8 mouse cellular contexts compared by ENCODE assay signal in the genomic region with DNA sequence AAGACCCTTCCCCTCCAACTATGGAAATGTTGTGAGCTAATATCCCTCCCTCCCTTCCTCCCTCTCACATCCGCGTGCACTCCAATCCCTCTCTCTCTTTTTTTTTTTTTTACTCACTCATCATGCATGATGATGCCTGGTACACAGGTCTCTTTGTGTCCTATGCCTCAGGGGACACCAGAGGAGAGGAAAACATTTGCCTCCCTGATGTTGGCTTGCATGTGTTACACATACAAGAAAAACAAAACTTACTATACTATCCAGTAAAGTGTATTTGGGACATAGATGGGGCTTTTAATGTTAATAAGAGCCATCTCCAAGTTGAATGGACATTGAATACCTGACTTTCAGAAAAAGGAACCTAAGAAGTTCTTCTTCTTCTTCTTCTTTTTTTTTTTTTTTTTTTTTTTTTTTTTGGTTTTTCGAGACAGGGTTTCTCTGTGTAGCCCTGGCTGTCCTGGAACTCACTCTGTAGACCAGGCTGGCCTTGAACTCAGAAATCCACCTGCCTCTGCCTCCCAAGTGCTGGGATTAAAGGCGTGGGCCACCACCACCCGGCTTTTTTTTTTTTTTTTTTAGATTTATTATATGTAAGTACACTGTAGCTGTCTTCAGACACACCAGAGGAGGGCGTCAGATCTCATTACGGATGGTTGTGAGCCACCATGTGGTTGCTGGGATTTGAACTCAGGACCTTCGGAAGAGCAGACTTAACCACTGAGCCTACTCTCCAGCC. TPM values are rescaled to one million over a fixed set of nuclear protein-coding genes. Genes with fewer than 3 reads are reported as not detected.
DNase-seq lines count a peak whose midpoint lies in the region; ATAC-seq lines count a peak whose summit lies in the region.
"Not testable (repeated sequence)": the region's sequence is repeated elsewhere in the genome, so short reads cannot be mapped to it uniquely, and the experiment has no call there.

No protein-coding gene starts in this region.

- DNase-seq in ES-E14 (ENCODE audit: low read depth, low spot score); forebrain, embryonic 10.5 days (ENCODE audit: extremely low spot score, low spot score); hindbrain, embryonic 14.5 days (ENCODE audit: low spot score); liver, embryonic 11.5 days (ENCODE audit: low spot score): not testable (repeated sequence)

- not testable (repeated sequence) for ATAC-seq in heart, embryonic 11.5 days (replicated peaks; ENCODE audit: insufficient number of reproducible peaks, low FRiP score, low TSS enrichment); hindbrain, embryonic 14.5 days (ENCODE audit: low FRiP score); kidney, embryonic 16.5 days (ENCODE audit: low FRiP score, low TSS enrichment); liver, embryonic 11.5 days (replicated peaks; ENCODE audit: low FRiP score); neural tube, embryonic 13.5 days (ENCODE audit: low read depth)

- H3K9ac ChIP-seq in ES-E14 (ENCODE audit: insufficient read depth, low read depth, low read length, poor library complexity, severe bottlenecking): not testable (repeated sequence)
- peak overlapping the region; percentile 92; the same call in 1 of the 2 replicates for H3K9ac ChIP-seq in heart, embryonic 11.5 days (ENCODE audit: low read depth, low read length)
- H3K9ac ChIP-seq in hindbrain, embryonic 14.5 days: peak overlapping the region; percentile 86; the same call in 1 of the 2 replicates
- H3K9ac ChIP-seq in kidney, embryonic 16.5 days (replicated peaks; ENCODE audit: low read length): peak overlapping the region; percentile 94
- H3K9ac ChIP-seq in liver, embryonic 11.5 days (ENCODE audit: low read depth, low read length): peak overlapping the region; percentile 93; the same call in 1 of the 2 replicates
- peak overlapping the region; percentile 86 for H3K9ac ChIP-seq in neural tube, embryonic 13.5 days

- not testable (repeated sequence) for H3K4me1 ChIP-seq in ES-E14 (ENCODE audit: control insufficient read depth in 2 of 2, insufficient read depth in 2 of 2, low read length in 2 of 2, poor library complexity in 1 of 2)
- H3K4me1 ChIP-seq in forebrain, embryonic 10.5 days: peaks cover 38% of the 10 kb centered on the region
- H3K4me1 ChIP-seq in heart, embryonic 11.5 days (ENCODE audit: control insufficient read depth, insufficient read depth, low read length): peaks cover 11% of the 10 kb centered on the region; the same call in 1 of the 2 replicates
- H3K4me1 ChIP-seq in hindbrain, embryonic 14.5 days (replicated peaks; ENCODE audit: control insufficient read depth, insufficient read depth, low read length): peaks cover 19% of the 10 kb centered on the region
- H3K4me1 ChIP-seq in kidney, embryonic 16.5 days (ENCODE audit: insufficient read depth, low read length): peaks cover 17% of the 10 kb centered on the region
- peaks cover 15% of the 10 kb centered on the region for H3K4me1 ChIP-seq in liver, embryonic 11.5 days (replicated peaks; ENCODE audit: control insufficient read depth, insufficient read depth, low read length)
- peaks cover 61% of the 10 kb centered on the region for H3K4me1 ChIP-seq in megakaryocyte, embryonic 14.5 days
- H3K4me1 ChIP-seq in neural tube, embryonic 13.5 days (replicated peaks): peaks cover 27% of the 10 kb centered on the region

- H3K27me3 ChIP-seq in forebrain, embryonic 10.5 days (ENCODE audit: poor library complexity, severe bottlenecking); heart, embryonic 11.5 days (ENCODE audit: control insufficient read depth, insufficient read depth, low read length); hindbrain, embryonic 14.5 days (ENCODE audit: control insufficient read depth, insufficient read depth, low read length); kidney, embryonic 16.5 days (ENCODE audit: insufficient read depth, low read length); liver, embryonic 11.5 days (replicated peaks; ENCODE audit: control insufficient read depth, insufficient read depth, low read length); megakaryocyte, embryonic 14.5 days (replicated peaks); neural tube, embryonic 13.5 days: not testable (repeated sequence)

- H3K4me2 ChIP-seq in heart, embryonic 11.5 days: peak overlapping the region; percentile 75
- H3K4me2 ChIP-seq in hindbrain, embryonic 14.5 days (replicated peaks): peak overlapping the region; percentile 86
- H3K4me2 ChIP-seq in kidney, embryonic 16.5 days (replicated peaks; ENCODE audit: low read depth, low read length): peak overlapping the region; percentile 90
- H3K4me2 ChIP-seq in liver, embryonic 11.5 days: peak overlapping the region; percentile 68
- peak overlapping the region; percentile 66 for H3K4me2 ChIP-seq in neural tube, embryonic 13.5 days

- in situ Hi-C loops in ES-E14 (cut with MboI; ENCODE audit: low sequenced_read_pairs in 2 of 2, unreplicated experiment in 2 of 2): not testable (repeated sequence)

- H3K27ac ChIP-seq in ES-E14 (ENCODE audit: insufficient read depth, low read depth, low read length, poor library complexity, severe bottlenecking); heart, embryonic 11.5 days (ENCODE audit: low read depth, low read length): not testable (repeated sequence)
- H3K27ac ChIP-seq in forebrain, embryonic 10.5 days: peak overlapping the region; percentile 96
- peak overlapping the region; percentile 87 for H3K27ac ChIP-seq in hindbrain, embryonic 14.5 days
- peak overlapping the region; percentile 97; the same call in 1 of the 2 replicates for H3K27ac ChIP-seq in kidney, embryonic 16.5 days (ENCODE audit: low read length)
- peak overlapping the region; percentile 96; the same call in 1 of the 2 replicates for H3K27ac ChIP-seq in liver, embryonic 11.5 days (ENCODE audit: low read depth, low read length)
- peak overlapping the region; percentile 91 for H3K27ac ChIP-seq in neural tube, embryonic 13.5 days (replicated peaks)

- H3K9me3 ChIP-seq in ES-E14 (ENCODE audit: control insufficient read depth, insufficient read depth, low read depth, low read length); forebrain, embryonic 10.5 days; heart, embryonic 11.5 days (replicated peaks; ENCODE audit: control insufficient read depth, low read length); hindbrain, embryonic 14.5 days (ENCODE audit: control insufficient read depth, low read length); kidney, embryonic 16.5 days (ENCODE audit: low read length); liver, embryonic 11.5 days (ENCODE audit: control insufficient read depth, low read length); megakaryocyte, embryonic 14.5 days; neural tube, embryonic 13.5 days: not testable (repeated sequence)

- H3K36me3 ChIP-seq in ES-E14 (ENCODE audit: control insufficient read depth, insufficient read depth, low read length, poor library complexity, severe bottlenecking); heart, embryonic 11.5 days (ENCODE audit: control insufficient read depth, insufficient read depth, low read length); liver, embryonic 11.5 days (ENCODE audit: control insufficient read depth, insufficient read depth, low read length): not testable (repeated sequence)
- peaks cover 24% of the 10 kb centered on the region for H3K36me3 ChIP-seq in forebrain, embryonic 10.5 days (replicated peaks)
- peaks cover 17% of the 10 kb centered on the region for H3K36me3 ChIP-seq in hindbrain, embryonic 14.5 days (replicated peaks; ENCODE audit: control insufficient read depth, insufficient read depth)
- H3K36me3 ChIP-seq in kidney, embryonic 16.5 days (ENCODE audit: insufficient read depth, low read length): peaks cover 13% of the 10 kb centered on the region
- peaks cover 18% of the 10 kb centered on the region for H3K36me3 ChIP-seq in megakaryocyte, embryonic 14.5 days (replicated peaks; ENCODE audit: low read length)
- peaks cover 21% of the 10 kb centered on the region for H3K36me3 ChIP-seq in neural tube, embryonic 13.5 days

- WGBS in forebrain, embryonic 10.5 days: 74% methylated on average over 7 of the region's 8 CpGs
- WGBS in heart, embryonic 11.5 days (ENCODE audit: insufficient replicate concordance): 66% methylated on average over 7 of the region's 8 CpGs
- WGBS in hindbrain, embryonic 14.5 days: 56% methylated on average over 7 of the region's 8 CpGs
- WGBS in kidney, embryonic 16.5 days: 60% methylated on average over 7 of the region's 8 CpGs
- 69% methylated on average over 6 of the region's 8 CpGs for WGBS in liver, embryonic 11.5 days
- WGBS in neural tube, embryonic 13.5 days: 66% methylated on average over 7 of the region's 8 CpGs

- H3K4me3 ChIP-seq in ES-E14 (ENCODE audit: insufficient read depth in 1 of 2, low read depth in 1 of 2, low read length in 2 of 2, poor library complexity in 1 of 2, severe bottlenecking in 1 of 2); heart, embryonic 11.5 days (ENCODE audit: low read depth, low read length): not testable (repeated sequence)
- H3K4me3 ChIP-seq in forebrain, embryonic 10.5 days: peak overlapping the region; percentile 74; the same call in 1 of the 2 replicates
- peak overlapping the region; percentile 84 for H3K4me3 ChIP-seq in hindbrain, embryonic 14.5 days (replicated peaks; ENCODE audit: low read length)
- H3K4me3 ChIP-seq in kidney, embryonic 16.5 days (ENCODE audit: low read length): peak overlapping the region; percentile 73
- H3K4me3 ChIP-seq in liver, embryonic 11.5 days (ENCODE audit: low read depth, low read length): peak overlapping the region; percentile 86; the same call in 1 of the 2 replicates
- peak overlapping the region; percentile 96 for H3K4me3 ChIP-seq in megakaryocyte, embryonic 14.5 days (replicated peaks)
- peak overlapping the region; percentile 79 for H3K4me3 ChIP-seq in neural tube, embryonic 13.5 days

RNA-seq across cellular contexts. Expression of a gene that starts 0.6 kb away (rescaled TPM):
- 16.3 and 17.9 TPM in 2 replicates for total RNA-seq in ES-E14 (2012; rRNA removed)
- 48.0 and 49.3 TPM in 2 replicates for polyA plus RNA-seq in forebrain, embryonic 10.5 days (2016; fragmentation: Nextera tagmentation; extraction: Ambion mirVana)
- polyA plus RNA-seq in heart, embryonic 11.5 days (2014; fragmentation: Nextera tagmentation; extraction: Ambion mirVana): 40.2 and 46.3 TPM in 2 replicates
- 34.6 and 36.1 TPM in 2 replicates for polyA plus RNA-seq in hindbrain, embryonic 14.5 days (2014; fragmentation: Nextera tagmentation; extraction: Ambion mirVana)
- polyA plus RNA-seq in kidney, embryonic 16.5 days (2015; fragmentation: Nextera tagmentation; extraction: Ambion mirVana): 45.4 and 53.9 TPM in 2 replicates
- 39.5 and 41.9 TPM in 2 replicates for polyA plus RNA-seq in liver, embryonic 11.5 days (2014; fragmentation: Nextera tagmentation; extraction: Ambion mirVana)
- 7.1 and 9.5 TPM in 2 replicates for polyA plus RNA-seq in megakaryocyte, embryonic 14.5 days (2012; ENCODE audit: insufficient read depth, low replicate concordance)
- polyA plus RNA-seq in neural tube, embryonic 13.5 days (2015; fragmentation: Nextera tagmentation; extraction: Ambion mirVana): 37.3 and 41.2 TPM in 2 replicates

RNA-seq across cellular contexts. Expression of a gene that starts 5.1 kb away (rescaled TPM):
- 9.0 and 13.9 TPM in 2 replicates for total RNA-seq in ES-E14 (2012; rRNA removed)
- polyA plus RNA-seq in forebrain, embryonic 10.5 days (2016; fragmentation: Nextera tagmentation; extraction: Ambion mirVana): 8.3 and 8.7 TPM in 2 replicates
- polyA plus RNA-seq in heart, embryonic 11.5 days (2014; fragmentation: Nextera tagmentation; extraction: Ambion mirVana): 4.7 and 7.1 TPM in 2 replicates
- 24.0 and 25.6 TPM in 2 replicates for polyA plus RNA-seq in hindbrain, embryonic 14.5 days (2014; fragmentation: Nextera tagmentation; extraction: Ambion mirVana)
- 11.6 and 14.3 TPM in 2 replicates for polyA plus RNA-seq in kidney, embryonic 16.5 days (2015; fragmentation: Nextera tagmentation; extraction: Ambion mirVana)
- 8.9 and 9.3 TPM in 2 replicates for polyA plus RNA-seq in liver, embryonic 11.5 days (2014; fragmentation: Nextera tagmentation; extraction: Ambion mirVana)
- polyA plus RNA-seq in megakaryocyte, embryonic 14.5 days (2012; ENCODE audit: insufficient read depth, low replicate concordance): 44.6 and 94.5 TPM in 2 replicates
- 22.9 and 28.7 TPM in 2 replicates for polyA plus RNA-seq in neural tube, embryonic 13.5 days (2015; fragmentation: Nextera tagmentation; extraction: Ambion mirVana)

RNA-seq across cellular contexts. Expression of a gene that starts 9.3 kb away (rescaled TPM):
- 967 and 1,137 TPM in 2 replicates for total RNA-seq in ES-E14 (2012; rRNA removed)
- polyA plus RNA-seq in forebrain, embryonic 10.5 days (2016; fragmentation: Nextera tagmentation; extraction: Ambion mirVana): 524 and 528 TPM in 2 replicates
- 199 and 232 TPM in 2 replicates for polyA plus RNA-seq in heart, embryonic 11.5 days (2014; fragmentation: Nextera tagmentation; extraction: Ambion mirVana)
- 102 and 107 TPM in 2 replicates for polyA plus RNA-seq in hindbrain, embryonic 14.5 days (2014; fragmentation: Nextera tagmentation; extraction: Ambion mirVana)
- 353 and 432 TPM in 2 replicates for polyA plus RNA-seq in kidney, embryonic 16.5 days (2015; fragmentation: Nextera tagmentation; extraction: Ambion mirVana)
- polyA plus RNA-seq in liver, embryonic 11.5 days (2014; fragmentation: Nextera tagmentation; extraction: Ambion mirVana): 250 TPM in 2 replicates
- polyA plus RNA-seq in megakaryocyte, embryonic 14.5 days (2012; ENCODE audit: insufficient read depth, low replicate concordance): 416 and 1,650 TPM in 2 replicates
- polyA plus RNA-seq in neural tube, embryonic 13.5 days (2015; fragmentation: Nextera tagmentation; extraction: Ambion mirVana): 131 TPM in 2 replicates

RNA-seq across cellular contexts. Expression of a gene that starts 18.8 kb away (rescaled TPM):
- 69.9 and 71.3 TPM in 2 replicates for total RNA-seq in ES-E14 (2012; rRNA removed)
- polyA plus RNA-seq in forebrain, embryonic 10.5 days (2016; fragmentation: Nextera tagmentation; extraction: Ambion mirVana): 196 and 210 TPM in 2 replicates
- 258 and 291 TPM in 2 replicates for polyA plus RNA-seq in heart, embryonic 11.5 days (2014; fragmentation: Nextera tagmentation; extraction: Ambion mirVana)
- polyA plus RNA-seq in hindbrain, embryonic 14.5 days (2014; fragmentation: Nextera tagmentation; extraction: Ambion mirVana): 60.8 and 62.2 TPM in 2 replicates
- polyA plus RNA-seq in kidney, embryonic 16.5 days (2015; fragmentation: Nextera tagmentation; extraction: Ambion mirVana): 133 and 137 TPM in 2 replicates
- polyA plus RNA-seq in liver, embryonic 11.5 days (2014; fragmentation: Nextera tagmentation; extraction: Ambion mirVana): 879 and 949 TPM in 2 replicates
- polyA plus RNA-seq in megakaryocyte, embryonic 14.5 days (2012; ENCODE audit: insufficient read depth, low replicate concordance): 51.1 and 76.9 TPM in 2 replicates
- polyA plus RNA-seq in neural tube, embryonic 13.5 days (2015; fragmentation: Nextera tagmentation; extraction: Ambion mirVana): 58.2 and 59.4 TPM in 2 replicates

RNA-seq across cellular contexts. Expression of a gene that starts 19.7 kb away (rescaled TPM):
- total RNA-seq in ES-E14 (2012; rRNA removed): 29.1 and 38.3 TPM in 2 replicates
- 32.8 and 33.0 TPM in 2 replicates for polyA plus RNA-seq in forebrain, embryonic 10.5 days (2016; fragmentation: Nextera tagmentation; extraction: Ambion mirVana)
- polyA plus RNA-seq in heart, embryonic 11.5 days (2014; fragmentation: Nextera tagmentation; extraction: Ambion mirVana): 15.3 and 15.9 TPM in 2 replicates
- 17.4 and 17.9 TPM in 2 replicates for polyA plus RNA-seq in hindbrain, embryonic 14.5 days (2014; fragmentation: Nextera tagmentation; extraction: Ambion mirVana)
- 27.2 and 31.1 TPM in 2 replicates for polyA plus RNA-seq in kidney, embryonic 16.5 days (2015; fragmentation: Nextera tagmentation; extraction: Ambion mirVana)
- 19.3 and 20.2 TPM in 2 replicates for polyA plus RNA-seq in liver, embryonic 11.5 days (2014; fragmentation: Nextera tagmentation; extraction: Ambion mirVana)
- polyA plus RNA-seq in megakaryocyte, embryonic 14.5 days (2012; ENCODE audit: insufficient read depth, low replicate concordance): 1.3 and 4.9 TPM in 2 replicates
- 25.1 and 31.9 TPM in 2 replicates for polyA plus RNA-seq in neural tube, embryonic 13.5 days (2015; fragmentation: Nextera tagmentation; extraction: Ambion mirVana)
